Mouse (Mus musculus) lung, adult 2 months (tissue): Measurements from ENCODE around the gene Glyat.

Source experiments
- CTCF ChIP-seq: fragments of 200-500 bp; IDR thresholded peaks from 2 replicates; pipeline ENCODE4 v1.5.1; 2011; ENCODE audit warnings: mild to moderate bottlenecking, low read length, control low read depth; ENCODE audit not compliant: insufficient read depth
- POLR2A ChIP-seq: fragments of 200-500 bp; IDR thresholded peaks from 2 replicates; pipeline ENCODE4 v1.6.1; 2011; ENCODE audit warnings: low read depth, mild to moderate bottlenecking, control low read depth, low read length, borderline replicate concordance; ENCODE audit errors: extremely low read depth

GRCm38 (mm10) chr19:12685231-12685630, 52.1 kb downstream of the Glyat start:
- TF ChIP-seq CTCF (no peak), POLR2A (no peak)
